Mouse (Mus musculus) lung, adult 18-20 months (tissue): ENCODE measurements at regions not wholly inside any gene's neighbourhood (a gene's known extent, or its start where the extent isn't known, plus 50 kb on each side); places are given as distances from the start of the nearest gene placed in this dataset.

Experiments used
- DNase-seq, 2 experiments: peaks; one replicate each; pipeline ENCODE4 v3.0.0; 2022; ENCODE audit warnings: mixed read lengths in 2 of 2

- peak in 1 of 2 experiments; percentile 0 for DNase-seq
Observed at GRCm38 (mm10) chrX:44228847-44229246, 139.3 kb downstream of the Dcaf12l2 start.
